Mouse (Mus musculus) lung, postnatal 0 days (tissue): ENCODE results near the gene Mecr.

Experiments
- CTCF ChIP-seq: IDR thresholded peaks from 2 replicates; pipeline ENCODE4 v1.5.1; 2016; ENCODE audit warnings: antibody characterized with exemption, mild to moderate bottlenecking
- EP300 ChIP-seq: IDR thresholded peaks from 2 replicates; pipeline ENCODE4 v1.6.1; 2016; ENCODE audit warnings: antibody characterized with exemption, mild to moderate bottlenecking, control low read depth

- TF ChIP-seq CTCF (peak; percentile 99), EP300 (no peak)
These were observed 5.3 kb upstream of the Mecr start, which contains the start of gene Ptpru for GRCm38 (mm10) chr4:131837872-131838524.
